Mouse (Mus musculus) 416B (cell line): ENCODE data around the gene Nop10.

Experiments used
- DNase-seq: peaks from one replicate; pipeline ENCODE4 v3.0.0; 2011; ENCODE audit warnings: low read depth

The Nop10 gene

GRCm38 (mm10) chr2:112261748-112262653 is at the start of gene Nop10:
Gene Nop10, plus strand, starts transcription at chr2:112261926.
- DNase-seq = peak; percentile 92

GRCm38 (mm10) chr2:112215977-112216376 is 45.7 kb upstream of the Nop10 start:
- DNase-seq = peak; percentile 73

- peak; percentile 23 for DNase-seq
Measured at GRCm38 (mm10) chr2:112217614-112218013, 44.1 kb upstream of the Nop10 start.

- DNase-seq = peak; percentile 21
Measured at GRCm38 (mm10) chr2:112220880-112221279, 40.8 kb upstream of the Nop10 start.

- peak; percentile 58 for DNase-seq
Measured at GRCm38 (mm10) chr2:112222607-112223006, 39.1 kb upstream of the Nop10 start.

- no peak for DNase-seq
Measured at GRCm38 (mm10) chr2:112224356-112224755, 37.4 kb upstream of the Nop10 start.

GRCm38 (mm10) chr2:112232623-112233022 is 29.1 kb upstream of the Nop10 start:
- peak; percentile 72 for DNase-seq

- DNase-seq = peak; percentile 72
Measured at GRCm38 (mm10) chr2:112236620-112237019, 25.1 kb upstream of the Nop10 start.

GRCm38 (mm10) chr2:112238006-112238405 is 23.7 kb upstream of the Nop10 start:
- DNase-seq = peak; percentile 49

- peak; percentile 83 for DNase-seq
Measured at GRCm38 (mm10) chr2:112239212-112239934, 22.4 kb upstream of the Nop10 start, which contains the start of gene Lpcat4. Gene Lpcat4, plus strand, starts transcription at chr2:112239468.

GRCm38 (mm10) chr2:112239935-112240721 is 21.6 kb upstream of the Nop10 start:
- DNase-seq = peak; percentile 51

- DNase-seq = no peak
Measured at GRCm38 (mm10) chr2:112241787-112242186, 19.9 kb upstream of the Nop10 start.

- no peak for DNase-seq
Measured at GRCm38 (mm10) chr2:112245307-112245706, 16.4 kb upstream of the Nop10 start.

- DNase-seq = no peak
Measured at GRCm38 (mm10) chr2:112246193-112246592, 15.5 kb upstream of the Nop10 start.

GRCm38 (mm10) chr2:112247323-112247722 is 14.4 kb upstream of the Nop10 start:
- no peak for DNase-seq

GRCm38 (mm10) chr2:112249780-112250453 is 11.8 kb upstream of the Nop10 start:
- no peak for DNase-seq

- no peak for DNase-seq
Measured at GRCm38 (mm10) chr2:112254675-112255515, 6.8 kb upstream of the Nop10 start.

- DNase-seq = peak; percentile 80
Measured at GRCm38 (mm10) chr2:112259241-112259962, 2.3 kb upstream of the Nop10 start, which contains the start of gene Nutm1. Gene Nutm1, minus strand, starts transcription at chr2:112259291.

GRCm38 (mm10) chr2:112262779-112263295 is 1.1 kb downstream of the Nop10 start:
- peak; percentile 84 for DNase-seq

GRCm38 (mm10) chr2:112264364-112264763 is 2.6 kb downstream of the Nop10 start:
- no peak for DNase-seq
